Mouse (Mus musculus) spleen, adult 12 weeks (tissue): ENCODE data around the gene Zfp646.

ENCODE experiments used
- DNase-seq: peaks from one replicate; pipeline ENCODE4 v3.0.0; 2022; ENCODE audit warnings: low spot score

The Zfp646 gene

GRCm38 (mm10) chr7:127919290-127919689, 43.3 kb downstream of the Zfp646 start:
- no peak for DNase-seq

GRCm38 (mm10) chr7:127921516-127921915, 45.5 kb downstream of the Zfp646 start:
- DNase-seq: no peak

DNA sequence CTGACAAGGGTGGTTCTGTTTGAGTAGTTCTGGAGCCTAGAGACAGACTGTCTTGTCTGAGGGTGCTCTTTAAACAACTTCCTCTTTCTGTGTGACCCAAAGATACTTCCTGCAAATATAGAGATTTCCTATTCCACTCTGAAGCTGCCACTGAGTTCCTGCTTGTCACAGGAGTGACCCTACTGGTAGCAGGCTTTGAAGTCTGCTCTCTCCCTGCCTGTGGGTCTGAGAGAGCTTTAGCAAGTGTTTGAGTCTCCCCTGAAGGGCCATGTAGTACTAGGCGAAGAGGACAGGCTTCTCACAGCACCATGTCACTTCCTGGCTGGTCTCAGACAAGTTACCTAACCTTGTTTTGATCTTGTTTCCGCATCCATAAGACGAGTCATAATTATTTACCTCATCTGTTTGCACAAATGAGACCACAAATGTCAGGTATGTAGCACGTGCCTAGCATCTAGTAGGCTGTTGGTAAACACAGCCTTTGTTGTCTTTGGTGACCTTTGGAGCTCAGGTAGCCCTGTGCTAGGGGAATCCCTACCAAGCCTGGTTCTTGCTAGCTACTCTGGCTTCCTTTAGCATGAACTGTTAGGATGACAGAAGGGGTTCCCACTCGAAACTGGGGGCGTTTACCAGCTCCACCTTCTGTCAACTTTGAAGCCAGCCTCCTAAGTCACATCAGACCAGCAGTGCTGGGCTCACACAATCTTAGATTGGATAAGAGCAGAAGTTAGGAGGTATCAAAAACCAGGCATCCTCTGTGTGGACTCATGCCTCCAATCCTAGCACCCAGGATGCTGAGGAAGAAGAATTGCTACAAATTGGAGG, 46.6 kb downstream of the Zfp646 start:
- DNase-seq: no peak

GRCm38 (mm10) chr7:127923714-127924113, 47.7 kb downstream of the Zfp646 start:
- DNase-seq: no peak

DNA sequence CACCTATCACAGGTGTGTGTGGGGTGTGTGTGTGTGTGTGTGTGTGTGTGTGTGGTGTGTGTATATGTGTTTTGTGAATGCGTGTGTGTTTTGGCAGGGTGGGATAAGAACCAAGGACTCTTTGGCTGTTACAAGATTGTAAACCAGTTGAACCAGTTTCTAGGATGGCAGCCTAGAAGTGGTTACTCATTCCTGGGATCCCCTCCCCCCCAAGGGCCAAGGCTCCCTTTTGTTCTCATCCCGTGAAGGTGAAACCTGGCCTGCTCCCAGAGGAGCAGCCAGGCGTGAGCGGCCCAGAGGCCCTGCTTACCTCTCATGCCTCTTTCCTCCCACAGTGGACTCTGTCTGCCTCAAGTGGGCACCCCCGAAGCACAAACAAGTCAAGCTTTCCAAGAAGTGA, 49.2 kb downstream of the Zfp646 start:
- no peak for DNase-seq

- no peak for DNase-seq
Observed at GRCm38 (mm10) chr7:127926066-127926465, 50.0 kb downstream of the Zfp646 start.

- DNase-seq: no peak
Observed at GRCm38 (mm10) chr7:127926846-127927245, 50.8 kb downstream of the Zfp646 start.

DNA sequence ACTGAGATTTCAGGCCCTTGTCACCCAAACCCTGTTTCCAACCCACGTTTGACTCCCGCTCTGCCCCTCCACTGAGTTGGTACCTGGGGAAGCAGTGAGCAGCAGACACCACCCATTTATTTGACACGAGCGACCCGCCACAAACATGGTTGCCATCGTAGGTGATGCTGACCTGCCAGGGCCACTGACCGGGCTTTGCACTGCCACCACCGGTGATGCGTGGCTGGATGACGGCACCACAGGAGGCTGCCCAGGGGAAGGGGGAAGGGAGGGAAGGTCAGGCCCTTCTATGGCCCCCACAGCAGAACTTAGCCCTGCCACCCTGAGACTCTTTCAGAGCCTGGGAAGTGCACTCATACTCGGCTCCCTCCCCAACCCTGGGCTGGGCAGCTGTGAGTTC, 51.7 kb downstream of the Zfp646 start:
- DNase-seq: no peak

GRCm38 (mm10) chr7:127928596-127928995, 52.6 kb downstream of the Zfp646 start:
- no peak for DNase-seq

- DNase-seq: no peak
Observed at GRCm38 (mm10) chr7:127929923-127930322, 53.9 kb downstream of the Zfp646 start, which contains the start of gene Prss8. Gene Prss8 (minus strand): TSS chr7:127930104.

GRCm38 (mm10) chr7:127930636-127931035, 54.6 kb downstream of the Zfp646 start:
- no peak for DNase-seq

- no peak for DNase-seq
Observed at GRCm38 (mm10) chr7:127931351-127932135, 55.5 kb downstream of the Zfp646 start.

- no peak for DNase-seq
Observed at GRCm38 (mm10) chr7:127932273-127933031, 56.4 kb downstream of the Zfp646 start.

GRCm38 (mm10) chr7:127934075-127934474, 58.1 kb downstream of the Zfp646 start:
- no peak for DNase-seq

DNA sequence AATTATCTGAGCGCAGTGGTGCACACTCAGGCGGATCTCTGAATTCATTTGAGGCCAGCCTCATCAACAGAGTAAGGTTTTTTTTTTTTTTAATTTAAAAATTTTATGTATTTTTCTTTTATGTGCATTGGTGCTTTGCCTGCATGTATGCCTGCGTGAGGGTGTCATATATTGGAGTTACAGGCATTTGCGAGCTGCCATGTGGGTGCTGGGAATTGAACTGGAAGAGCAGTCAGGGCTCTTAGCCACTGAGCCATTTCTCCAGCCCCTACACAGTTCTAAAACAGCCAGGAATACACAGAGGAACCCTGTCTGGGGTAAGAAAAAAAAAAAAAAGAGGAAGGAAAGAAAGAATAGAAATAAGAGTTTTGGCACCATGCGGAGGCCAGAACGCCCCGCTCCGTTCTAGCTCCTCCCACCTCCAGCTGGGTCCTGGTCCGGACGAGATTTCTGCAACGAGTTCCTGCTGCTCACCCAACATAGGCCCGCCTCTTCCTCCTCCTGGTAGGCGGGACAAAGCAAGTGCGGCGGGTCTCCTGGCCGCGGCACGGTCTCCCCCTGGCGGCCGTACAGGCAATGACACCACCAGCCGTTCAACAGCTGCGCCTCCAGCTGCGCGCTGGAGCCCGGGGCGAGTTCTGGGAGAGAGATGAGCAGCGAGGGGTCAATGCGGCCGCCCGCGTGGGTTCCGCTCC, 59.2 kb downstream of the Zfp646 start:
- peak; percentile 90 for DNase-seq
